Mouse (Mus musculus) T-cell, adult 2 months (primary cell): ENCODE measurements around the gene Gm20605.

Experiments
- DNase-seq: peaks from one replicate; pipeline ENCODE4 v3.0.0; 2022; ENCODE audit warnings: low spot score

The Gm20605 gene

DNA sequence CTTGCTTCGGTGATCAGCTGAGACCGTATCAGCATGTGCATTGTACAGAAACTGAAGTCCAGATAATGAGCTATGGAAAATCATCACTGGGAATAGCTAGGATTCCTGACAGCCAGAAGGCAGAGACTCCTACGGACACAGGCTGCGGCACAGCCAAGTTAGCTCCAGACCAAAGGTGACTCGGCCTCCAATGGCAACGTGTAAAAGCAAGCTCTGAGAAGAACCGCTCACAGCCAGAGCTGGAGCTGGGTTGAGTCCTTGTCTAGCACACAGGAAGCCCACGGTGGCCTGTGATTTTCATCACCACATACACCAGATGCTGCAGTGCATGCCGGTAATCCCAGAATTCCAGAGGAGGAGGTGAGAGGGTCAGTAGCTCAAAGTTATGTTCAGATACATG is 61.6 kb downstream of the Gm20605 start:
- DNase-seq = no peak

DNA sequence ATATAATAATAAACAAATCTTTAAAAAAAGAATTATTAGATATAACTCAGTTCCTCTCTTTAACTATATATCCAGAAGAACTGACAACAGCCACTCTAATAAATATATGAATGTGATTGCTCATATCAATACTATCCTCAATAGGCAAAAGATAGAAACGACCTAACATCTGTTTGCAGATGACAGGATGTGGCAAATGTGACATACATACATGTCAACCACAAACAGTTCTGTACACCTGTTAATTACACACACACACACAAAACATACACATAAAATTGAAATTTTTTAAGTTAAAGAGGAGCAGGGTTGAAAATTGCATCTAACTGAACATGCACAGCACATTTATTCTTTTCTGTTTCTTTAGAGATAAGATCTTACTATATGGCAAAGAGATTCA is 62.9 kb downstream of the Gm20605 start:
- DNase-seq = no peak
